Mouse (Mus musculus) layer of hippocampus, adult 8-10 months (tissue): ENCODE results near the gene Naxe. TPM values are rescaled to one million over a fixed set of nuclear protein-coding genes. Genes with fewer than 3 reads are reported as not detected.

Experiments
- DNase-seq, 2 experiments: peaks; one replicate each; pipeline ENCODE4 v3.0.0; 2022; ENCODE audit warnings: low spot score in 2 of 2
- total RNA-seq, 4 experiments: library from RNA; stranded (reverse); gene quantifications; 2 replicates each; pipeline ENCODE4 v1.2.4; 2022

The Naxe gene
- total RNA-seq: 10 to 100 TPM; 67.5 to 89.0 (median 81.9) TPM

DNA sequence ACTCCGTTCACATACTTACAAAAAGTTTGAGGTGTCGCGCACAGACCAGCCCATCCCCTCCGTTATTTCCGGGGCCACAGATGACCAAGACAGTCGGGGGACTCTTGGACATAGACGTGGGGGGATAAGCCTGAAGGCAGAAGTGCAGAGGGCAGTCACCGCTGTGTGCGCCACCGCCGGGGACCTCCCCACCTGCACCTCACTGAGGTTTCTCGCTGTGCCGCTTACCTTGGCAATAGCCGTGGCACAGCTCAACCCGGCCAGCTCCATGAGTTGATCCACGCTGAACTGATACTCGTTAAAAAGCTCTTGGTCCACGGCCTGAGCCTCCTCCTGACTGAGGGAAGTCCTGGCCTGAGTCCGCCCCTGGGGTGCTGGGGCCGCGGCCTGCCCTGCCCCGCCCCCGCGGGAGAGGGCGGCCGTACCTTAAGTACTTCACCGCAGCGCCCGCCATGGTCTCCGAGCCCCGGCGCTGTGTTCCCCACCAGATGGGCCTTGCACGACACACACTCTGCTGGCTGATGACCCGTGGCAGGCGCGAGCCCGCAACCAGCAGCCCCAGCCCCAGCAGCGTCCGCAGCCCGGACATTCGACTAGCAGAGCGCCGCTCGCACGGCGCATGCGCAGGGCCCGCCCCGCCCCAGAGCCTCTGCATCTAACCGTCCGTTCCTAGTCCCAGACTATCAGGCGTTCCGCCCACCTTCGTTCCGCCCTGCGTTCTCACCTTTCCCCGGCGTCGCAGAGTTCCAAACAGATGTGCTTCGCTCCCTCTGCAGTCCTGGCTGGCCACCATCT is at the start of gene Naxe:
TSS of gene Naxe (minus strand) at position 594 of the 795 bp plus-strand sequence.
- DNase-seq: peak; percentile 64 to 79

GRCm38 (mm10) chr3:88106126-88106525 is 47.8 kb upstream of the Naxe start:
- DNase-seq: no peak

DNA sequence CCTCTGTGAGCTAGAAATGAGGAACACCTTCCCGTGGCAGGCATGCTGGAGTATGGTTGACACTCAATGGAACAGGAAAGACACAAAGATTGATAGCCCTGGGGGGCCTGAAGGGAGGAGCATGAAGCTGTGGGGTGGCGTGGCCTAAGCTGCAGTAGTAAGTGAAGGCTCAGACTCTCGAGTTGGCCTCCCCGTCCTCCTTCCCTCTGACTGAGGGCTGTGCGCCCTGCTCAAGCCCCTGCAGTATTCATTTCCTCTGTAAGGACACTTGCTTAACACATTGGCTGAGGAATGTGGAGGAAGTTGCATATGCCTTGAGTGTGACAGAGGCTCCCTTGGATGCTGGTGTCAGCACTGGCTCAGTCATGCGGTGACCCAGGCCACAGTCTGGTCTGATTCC is 44.3 kb upstream of the Naxe start:
- DNase-seq: no peak

DNA sequence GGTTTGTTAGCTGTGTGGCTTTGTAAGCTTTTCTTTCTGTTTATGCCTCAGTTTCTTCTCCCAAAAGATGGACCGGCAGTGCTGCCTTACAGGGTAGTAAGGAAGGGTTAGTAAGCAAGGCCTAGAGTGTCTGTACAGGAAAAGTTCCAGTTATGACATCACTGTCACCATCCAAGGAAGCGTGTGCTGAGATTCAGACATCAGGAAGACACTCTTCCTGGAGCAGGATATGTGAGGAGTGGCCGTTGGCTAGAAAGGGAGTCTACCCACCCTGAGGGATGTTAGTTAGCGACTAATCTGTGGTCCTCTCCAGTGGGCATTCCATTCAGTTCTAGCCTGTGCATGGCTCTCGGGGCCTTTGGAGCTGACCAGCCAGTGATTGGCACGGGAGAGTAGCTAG is 43.9 kb upstream of the Naxe start:
- DNase-seq: no peak

GRCm38 (mm10) chr3:88101736-88102135 is 43.4 kb upstream of the Naxe start:
- no peak for DNase-seq

DNA sequence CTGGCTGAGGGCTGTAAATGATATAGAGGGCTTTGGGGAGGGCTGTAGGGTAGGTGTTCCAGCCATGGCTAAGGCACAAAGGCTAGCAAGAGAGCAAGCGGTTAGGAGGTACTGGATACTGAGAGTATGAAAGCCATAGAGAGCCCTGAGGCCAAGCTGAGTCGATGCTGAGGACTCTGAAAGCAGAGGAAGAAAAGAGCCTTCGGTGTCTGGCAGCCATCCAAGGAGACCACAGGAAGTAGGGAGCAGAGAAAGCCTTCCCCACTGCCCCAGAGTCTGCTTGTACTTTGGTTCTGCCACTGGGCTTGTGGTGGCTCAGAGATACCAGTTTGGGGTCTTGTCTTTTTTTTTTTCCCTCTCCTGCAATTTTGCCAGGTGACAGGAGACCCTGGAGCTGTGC is 42.0 kb upstream of the Naxe start:
- DNase-seq: no peak

DNA sequence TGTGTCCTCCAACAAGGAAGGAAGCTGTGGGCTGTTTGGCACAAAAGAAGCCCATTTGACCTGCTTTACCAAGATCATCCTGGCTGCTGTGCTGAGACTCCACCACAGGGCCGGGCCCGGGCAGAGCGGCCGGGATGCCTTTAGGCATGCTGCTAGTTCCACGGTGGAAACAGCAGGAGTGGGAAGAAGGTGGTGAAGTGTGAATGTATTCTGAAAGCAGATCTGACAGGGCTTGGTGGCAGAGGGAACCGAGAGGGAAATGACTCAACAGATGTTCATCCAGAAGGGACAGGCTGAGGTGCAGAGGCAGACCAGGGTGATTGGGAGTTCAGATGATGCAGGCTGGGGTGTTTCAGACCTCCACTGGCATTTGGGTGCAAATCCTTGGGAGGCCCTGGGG is 39.4 kb upstream of the Naxe start:
- no peak for DNase-seq

DNA sequence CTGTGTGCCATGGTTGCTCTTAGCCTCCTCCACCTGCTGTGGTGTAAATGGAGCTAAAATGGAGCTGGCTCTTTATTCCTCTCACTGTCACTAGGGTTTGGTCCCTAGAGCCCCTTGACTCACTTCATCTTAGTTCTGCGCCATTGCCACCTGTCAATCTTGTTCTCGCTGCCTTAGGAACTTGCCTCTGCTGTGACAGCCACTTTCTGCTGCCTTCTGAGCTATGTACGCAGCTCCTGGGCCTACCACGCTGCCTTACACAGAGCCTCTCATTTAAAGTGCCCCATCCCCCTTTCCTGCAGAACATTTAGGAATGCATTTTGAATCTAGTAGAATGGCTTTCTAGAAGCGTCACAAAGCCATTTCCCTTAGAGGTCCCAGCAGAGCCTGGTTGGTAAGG is 35.8 kb upstream of the Naxe start:
- no peak for DNase-seq

- DNase-seq: no peak
Observed at GRCm38 (mm10) chr3:88090616-88091015, 32.3 kb upstream of the Naxe start.

GRCm38 (mm10) chr3:88090106-88090505 is 31.8 kb upstream of the Naxe start:
- no peak for DNase-seq

GRCm38 (mm10) chr3:88087688-88088087 is 29.4 kb upstream of the Naxe start:
- no peak for DNase-seq

- no peak for DNase-seq
Observed at GRCm38 (mm10) chr3:88085459-88085858, 27.2 kb upstream of the Naxe start.

DNA sequence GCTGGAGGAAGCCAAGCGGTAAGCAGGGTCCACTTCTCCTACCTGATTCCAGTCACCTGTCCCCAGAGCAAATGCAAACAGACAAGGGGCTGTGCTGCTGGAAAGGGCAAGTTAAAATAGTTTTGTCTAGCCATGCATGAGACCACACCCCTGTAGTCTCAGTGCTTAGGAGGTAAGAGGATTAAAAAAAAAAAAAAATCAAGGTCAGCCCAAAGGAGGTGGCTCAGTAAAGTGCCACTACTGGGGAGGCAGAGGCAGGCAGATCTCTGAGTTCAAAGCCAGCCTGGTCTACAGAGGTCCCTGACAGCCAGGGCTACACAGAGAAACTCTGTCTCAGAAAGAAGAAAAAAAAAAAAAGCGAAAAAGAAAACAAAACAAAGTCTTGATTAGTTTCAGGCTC is 25.7 kb upstream of the Naxe start:
- no peak for DNase-seq

GRCm38 (mm10) chr3:88082663-88083062 is 24.4 kb upstream of the Naxe start:
- no peak for DNase-seq

- no peak for DNase-seq
Observed at GRCm38 (mm10) chr3:88082224-88082618, 23.9 kb upstream of the Naxe start.

DNA sequence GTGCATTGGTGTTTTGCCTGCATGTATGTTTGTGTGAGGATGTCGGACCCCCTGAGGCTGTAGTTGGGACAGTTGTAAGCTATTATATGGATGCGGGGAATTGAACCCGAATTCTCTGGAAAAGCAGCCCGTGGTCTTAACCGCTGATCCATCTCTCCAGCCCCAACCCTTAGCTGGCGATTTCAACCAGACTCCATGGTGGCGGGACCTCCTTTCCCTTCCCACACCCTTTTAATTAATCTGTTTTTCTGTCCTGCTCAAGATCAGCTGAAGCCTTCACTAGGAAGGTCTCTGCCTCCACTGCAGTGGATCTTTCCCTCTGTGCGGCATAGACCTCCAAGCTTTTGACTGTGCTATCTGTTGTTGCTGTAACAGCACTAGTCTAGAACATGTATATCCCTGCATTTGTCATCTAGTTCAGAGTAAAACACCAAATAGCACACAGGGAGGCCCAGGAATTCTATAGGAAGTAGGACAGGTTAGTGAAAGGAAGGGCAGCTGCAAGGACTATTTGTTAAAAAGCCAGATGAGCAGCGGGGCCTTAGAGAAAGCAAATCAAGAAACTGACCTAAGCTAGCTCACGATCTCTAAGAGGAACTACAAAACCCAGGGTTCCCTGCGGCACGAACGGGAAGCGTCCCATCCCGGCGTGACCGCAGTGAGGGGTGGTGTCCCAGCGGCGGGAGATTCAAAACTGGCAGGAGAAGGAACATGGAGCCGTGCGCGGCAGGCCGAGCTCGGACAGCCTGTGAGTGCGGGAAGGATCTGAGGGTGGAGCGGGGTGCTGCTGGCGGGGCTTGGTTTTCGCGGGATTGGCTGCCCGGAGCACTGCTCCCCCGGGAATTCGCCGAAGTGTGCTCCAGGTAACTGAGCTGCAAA is 23.3 kb upstream of the Naxe start, which contains the start of gene Iqgap3:
TSS of gene Iqgap3 (plus strand) at position 627 of the 879 bp plus-strand sequence.
- peak; percentile 80 to 84 for DNase-seq

DNA sequence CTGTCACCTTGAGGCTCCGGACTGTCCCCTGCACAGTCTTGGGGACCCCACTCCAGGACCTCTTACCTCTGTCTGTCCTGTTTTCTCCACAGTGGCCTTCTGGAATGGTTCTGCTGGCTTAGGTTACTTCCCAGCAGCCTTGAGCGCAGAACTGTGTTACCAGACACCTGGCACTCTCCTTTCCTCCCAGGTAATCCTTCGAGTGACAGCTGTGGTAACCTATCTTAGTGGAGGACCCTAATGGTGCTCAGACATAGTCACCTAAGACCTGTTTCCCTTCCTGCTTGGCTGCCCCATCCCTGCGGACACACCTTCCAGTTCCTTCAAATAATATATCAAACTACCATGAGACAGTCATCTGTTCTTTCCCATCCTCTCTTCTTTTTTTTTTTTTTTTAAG is 19.9 kb upstream of the Naxe start, which contains the start of gene Ttc24:
TSS of gene Ttc24 (minus strand) at position 101 of the 400 bp plus-strand sequence.
- no peak for DNase-seq

DNA sequence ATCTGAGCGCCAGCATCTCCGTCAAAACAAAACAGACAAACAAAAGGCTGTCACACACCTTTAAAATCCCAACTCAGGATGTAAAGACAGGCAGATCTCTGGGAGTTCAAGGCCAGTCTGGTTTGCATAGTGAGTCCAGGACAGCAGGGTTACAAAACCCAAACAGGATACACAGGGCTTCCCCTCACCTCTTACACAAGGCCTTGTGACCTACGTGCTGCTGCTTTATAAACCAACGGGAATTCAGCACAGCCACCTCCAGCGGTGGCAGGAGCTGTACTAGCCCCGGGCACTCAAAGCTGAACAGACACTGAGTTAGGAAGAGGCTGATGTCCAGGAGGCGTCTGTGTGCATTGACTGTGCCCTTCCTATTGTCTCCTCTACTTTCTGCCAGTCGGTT is 19.1 kb upstream of the Naxe start:
- no peak for DNase-seq

DNA sequence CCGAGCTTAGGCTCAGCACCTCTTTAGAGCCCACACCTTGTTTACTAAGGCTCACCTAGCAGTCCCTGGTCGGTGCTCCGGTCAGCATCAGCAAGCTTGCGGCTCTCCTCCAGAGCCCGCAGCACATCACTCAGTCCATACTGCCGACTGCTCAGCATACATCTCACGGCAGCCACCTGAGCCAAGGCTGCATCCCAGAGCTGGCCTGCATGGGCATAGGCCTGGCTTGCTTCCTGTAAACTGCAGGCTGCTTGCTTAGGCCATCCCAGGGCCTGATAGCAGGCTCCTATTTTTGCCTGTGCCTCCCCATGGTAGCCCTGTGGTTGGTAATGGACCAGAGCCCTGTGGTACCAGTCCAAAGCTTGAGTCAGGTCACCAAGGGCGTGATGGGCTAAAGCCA is 16.5 kb upstream of the Naxe start:
- no peak for DNase-seq

- DNase-seq: no peak
Observed at GRCm38 (mm10) chr3:88074351-88074750, 16.1 kb upstream of the Naxe start.

- no peak for DNase-seq
Observed at GRCm38 (mm10) chr3:88073631-88074030, 15.3 kb upstream of the Naxe start.

- peak; percentile 81 to 93 for DNase-seq
Observed at GRCm38 (mm10) chr3:88071783-88072182, 13.5 kb upstream of the Naxe start.
